Mouse (Mus musculus) midbrain, embryonic 15.5 days (tissue): ENCODE data around the gene Csrnp1. TPM values are rescaled to one million over a fixed set of nuclear protein-coding genes. Genes with fewer than 3 reads are reported as not detected.

Experiments used
- ATAC-seq: fragments of 200-750 bp; cut with Nextera tagmentation; replicated peaks from 2 replicates; pipeline ENCODE4 v1.8.0; 2017; ENCODE audit warnings: moderate TSS enrichment
- H3K27ac ChIP-seq: fragments of 300-500 bp; sonication (generic); 2 replicates; pipeline ENCODE4 v1.5.1; 2015; ENCODE audit warnings: mild to moderate bottlenecking, inconsistent platforms
- H3K27me3 ChIP-seq: fragments of 300-500 bp; sonication (generic); replicated peaks from 2 replicates; pipeline ENCODE4 v1.6.1; 2015; ENCODE audit warnings: inconsistent platforms
- H3K36me3 ChIP-seq: fragments of 300-500 bp; sonication (generic); replicated peaks from 2 replicates; pipeline ENCODE4 v1.6.1; 2015; ENCODE audit warnings: inconsistent platforms
- H3K4me1 ChIP-seq: fragments of 300-500 bp; sonication (generic); 2 replicates; pipeline ENCODE4 v1.6.1; 2015; ENCODE audit warnings: inconsistent platforms
- H3K4me2 ChIP-seq: fragments of 300-500 bp; sonication (generic); 2 replicates; pipeline ENCODE4 v1.6.1; 2015; ENCODE audit warnings: inconsistent platforms, mild to moderate bottlenecking, moderate library complexity
- H3K4me3 ChIP-seq: fragments of 300-500 bp; sonication (generic); 2 replicates; pipeline ENCODE4 v1.5.1; 2015; ENCODE audit warnings: mild to moderate bottlenecking, inconsistent platforms
- H3K9ac ChIP-seq: fragments of 300-500 bp; sonication (generic); 2 replicates; pipeline ENCODE4 v1.6.1; 2015; ENCODE audit warnings: mild to moderate bottlenecking, inconsistent platforms
- H3K9me3 ChIP-seq: fragments of 300-500 bp; sonication (generic); 2 replicates; pipeline ENCODE4 v1.6.1; 2016; ENCODE audit warnings: inconsistent platforms
- WGBS: fragments of 180-500 bp; shearing (Covaris S2); methylation state at CpG from one replicate; pipeline ENCODE4 v1.1.7; 2015; ENCODE audit warnings: mixed read lengths; 5-methylcytosine and 5-hydroxymethylcytosine counted together
- polyA plus RNA-seq: library from polyadenylated mRNA; unstranded; fragments of >200 nt; fragmentation: Nextera tagmentation; extraction: Ambion mirVana; gene quantifications from 2 replicates; pipeline ENCODE4 v1.2.1, GENCODE M21; 2015

The Csrnp1 gene
- polyA plus RNA-seq, 1 experiment from 2014 or later: 1.4 TPM

DNA sequence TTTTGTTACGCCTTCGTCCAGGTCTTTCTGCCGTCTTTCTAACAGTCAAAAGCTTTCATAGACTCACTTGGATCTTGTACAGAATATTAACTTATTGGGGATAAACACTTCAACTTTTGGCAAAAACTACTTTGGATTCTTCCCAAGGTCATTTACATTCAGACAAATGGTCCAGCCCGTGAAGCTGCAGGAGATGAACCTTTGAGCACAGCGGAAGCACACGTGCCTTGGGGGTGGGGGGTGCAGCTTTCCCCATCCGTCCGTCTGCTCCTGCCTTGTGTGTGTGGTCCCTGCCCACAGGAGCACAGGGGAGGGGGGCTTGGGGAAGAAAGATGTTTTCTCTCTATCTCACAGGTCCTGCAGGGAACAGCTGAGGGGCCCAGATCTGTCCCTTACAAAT lies 58.7 kb downstream of the Csrnp1 start:
- Histone ChIP-seq H3K36me3 (peaks cover 61% of the 10 kb centered on the region), H3K4me2 (no peak overlapping the region), H3K9me3 (no peaks in the 10 kb centered on the region), H3K27ac (no peak overlapping the region), H3K4me1 (no peaks in the 10 kb centered on the region), H3K4me3 (no peak overlapping the region), H3K27me3 (no peaks in the 10 kb centered on the region), H3K9ac (no peak overlapping the region)
- ATAC-seq: no peak
- 75% methylated on average over 8 of the region's 8 CpGs for WGBS

DNA sequence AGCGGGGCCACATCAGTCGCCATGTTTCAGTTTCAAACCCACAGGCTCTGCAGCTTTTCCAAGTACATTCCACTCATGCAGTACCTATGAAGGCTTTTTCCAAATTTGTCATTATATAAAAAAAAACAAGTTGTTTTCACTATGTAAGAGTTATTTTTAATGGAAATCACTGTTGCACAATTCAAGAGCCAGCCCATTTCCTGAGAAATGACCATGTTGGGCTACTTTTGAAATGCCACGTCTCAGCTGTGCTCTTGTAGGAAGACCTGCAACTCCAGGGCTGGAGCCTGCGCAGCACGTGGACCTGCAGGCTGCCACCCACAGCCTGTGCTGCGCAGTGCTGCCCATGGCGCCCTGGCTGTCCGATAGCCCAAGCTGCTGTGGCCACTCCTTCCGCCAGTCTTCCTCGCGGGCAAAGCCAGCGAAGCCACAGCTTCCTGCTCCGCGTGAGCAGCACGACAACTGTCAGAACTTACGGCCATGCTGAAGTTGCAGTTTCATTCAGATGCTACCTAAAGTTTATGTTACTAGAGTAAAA lies 59.3 kb downstream of the Csrnp1 start:
- WGBS: 94% methylated on average over 16 of the region's 16 CpGs
- H3K4me1 ChIP-seq: no peaks in the 10 kb centered on the region
- H3K9me3 ChIP-seq: no peaks in the 10 kb centered on the region
- no peak overlapping the region for H3K27ac ChIP-seq
- no peak overlapping the region for H3K4me2 ChIP-seq
- no peak overlapping the region for H3K9ac ChIP-seq
- no peak for ATAC-seq
- H3K4me3 ChIP-seq: no peak overlapping the region
- H3K36me3 ChIP-seq: peaks cover 67% of the 10 kb centered on the region
- H3K27me3 ChIP-seq: no peaks in the 10 kb centered on the region

DNA sequence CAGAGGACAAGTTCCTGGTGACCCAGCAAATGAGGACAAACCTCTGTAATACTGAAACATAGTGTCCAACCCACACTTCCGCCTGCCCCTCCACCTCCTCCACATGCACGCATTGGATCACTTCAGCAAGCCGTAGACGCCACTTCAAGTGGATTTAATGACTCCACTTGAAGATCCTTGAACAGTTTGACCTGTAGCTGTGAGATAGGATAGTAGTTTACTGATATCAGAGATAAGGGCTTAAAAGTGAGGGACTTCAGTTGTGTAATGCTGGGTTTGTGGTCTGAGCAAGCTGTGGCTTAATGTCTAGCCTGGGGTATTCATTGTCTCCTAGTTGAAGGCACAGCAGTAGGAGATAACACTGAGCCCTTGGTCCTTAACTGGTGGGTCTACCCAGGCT lies 61.0 kb downstream of the Csrnp1 start:
- H3K4me3 ChIP-seq: no peak overlapping the region
- H3K36me3 ChIP-seq: peaks cover 73% of the 10 kb centered on the region
- no peak overlapping the region for H3K4me2 ChIP-seq
- no peaks in the 10 kb centered on the region for H3K4me1 ChIP-seq
- no peak for ATAC-seq
- H3K9ac ChIP-seq: no peak overlapping the region
- no peaks in the 10 kb centered on the region for H3K9me3 ChIP-seq
- H3K27ac ChIP-seq: no peak overlapping the region
- H3K27me3 ChIP-seq: no peaks in the 10 kb centered on the region
- 91% methylated on average over 4 of the region's 4 CpGs for WGBS

Other genes with a start within 250 kb of the Csrnp1 start
- 0.17 and 0.18 TPM in 2 replicates for gene Scn11a, start 159.2 kb downstream of the Csrnp1 start, polyA plus RNA-seq
- 72.0 and 75.3 TPM in 2 replicates for gene Wdr48, start 89.8 kb downstream of the Csrnp1 start, polyA plus RNA-seq
- gene Gorasp1, start 47.1 kb downstream of the Csrnp1 start, polyA plus RNA-seq: 32.2 and 33.1 TPM in 2 replicates
- gene Ttc21a, start 47.1 kb downstream of the Csrnp1 start, polyA plus RNA-seq: 1.0 and 1.4 TPM in 2 replicates
- 0.03 TPM in 1 of 2 replicates, not detected in the other for gene Xirp1, start 38.9 kb upstream of the Csrnp1 start, polyA plus RNA-seq
- gene Cx3cr1, start 85.2 kb upstream of the Csrnp1 start, polyA plus RNA-seq: 8.0 and 8.1 TPM in 2 replicates
- not detected in 2 replicates for gene Ccr8, start 107.5 kb upstream of the Csrnp1 start, polyA plus RNA-seq
- gene Slc25a38, start 125.7 kb upstream of the Csrnp1 start, polyA plus RNA-seq: 41.5 and 48.3 TPM in 2 replicates
- gene Rpsa, start 143.0 kb upstream of the Csrnp1 start, polyA plus RNA-seq: 917 and 949 TPM in 2 replicates
- gene Mobp, start 165.0 kb upstream of the Csrnp1 start, polyA plus RNA-seq: not detected in 2 replicates